Mouse (Mus musculus) liver, adult 2 months (tissue): ENCODE measurements at regions not wholly inside any gene's neighbourhood (a gene's known extent, or its start where the extent isn't known, plus 50 kb on each side); places are given as distances from the start of the nearest gene placed in this dataset.
A peak's percentile ranks its signal among the peaks of the same experiment; 100 is the strongest.

Experiments
- DNase-seq: peaks from one replicate; pipeline ENCODE4 v3.0.0-alpha.2; 2011; ENCODE audit warnings: low read depth, low spot score; ENCODE audit errors: extremely low read depth
- H3K27ac ChIP-seq: fragments of 200-500 bp; replicated peaks from 2 replicates; pipeline ENCODE4 v1.5.1; 2012; ENCODE audit warnings: low read depth, mild to moderate bottlenecking, control low read depth, inconsistent platforms, low read length; ENCODE audit not compliant: insufficient read depth
- H3K27me3 ChIP-seq: fragments of 200-500 bp; 2 replicates; pipeline ENCODE4 v1.6.1; 2012; ENCODE audit warnings: mild to moderate bottlenecking, moderate library complexity, low read length, inconsistent platforms; ENCODE audit not compliant: control insufficient read depth, insufficient read depth
- H3K36me3 ChIP-seq: fragments of 200-500 bp; 2 replicates; pipeline ENCODE4 v1.6.1; 2012; ENCODE audit warnings: low read length, inconsistent platforms; ENCODE audit not compliant: control insufficient read depth, insufficient read depth
- H3K4me1 ChIP-seq: fragments of 200-500 bp; 2 replicates; pipeline ENCODE4 v1.6.1; 2011; ENCODE audit warnings: low read length; ENCODE audit not compliant: control insufficient read depth, insufficient read depth
- H3K4me3 ChIP-seq: fragments of 200-500 bp; 2 replicates; pipeline ENCODE4 v1.5.1; 2011; ENCODE audit warnings: low read depth, mild to moderate bottlenecking, control low read depth, low read length, moderate library complexity; ENCODE audit not compliant: insufficient read depth
- H3K79me2 ChIP-seq: fragments of 200-500 bp; 2 replicates; pipeline ENCODE4 v1.6.1; 2012; ENCODE audit warnings: inconsistent platforms, mild to moderate bottlenecking, low read length, moderate library complexity; ENCODE audit not compliant: control insufficient read depth, insufficient read depth
- H3K9ac ChIP-seq: fragments of 200-500 bp; 2 replicates; pipeline ENCODE4 v1.6.1; 2012; ENCODE audit warnings: low read depth, mild to moderate bottlenecking, control low read depth, inconsistent platforms, low read length
- CTCF ChIP-seq: fragments of 200-500 bp; IDR thresholded peaks from 2 replicates; pipeline ENCODE4 v1.5.1; 2011; ENCODE audit warnings: low read depth, low read length, control low read depth
- POLR2A ChIP-seq: fragments of 200-500 bp; IDR thresholded peaks from 2 replicates; pipeline ENCODE4 v1.6.1; 2011; ENCODE audit warnings: low read length, control low read depth; ENCODE audit not compliant: insufficient read depth; ENCODE audit errors: extremely low read depth
- WGBS: fragments of 180-500 bp; shearing (Covaris S2); methylation state at CpG from one replicate; pipeline ENCODE4 v1.1.7; 2018; 5-methylcytosine and 5-hydroxymethylcytosine counted together

DNA sequence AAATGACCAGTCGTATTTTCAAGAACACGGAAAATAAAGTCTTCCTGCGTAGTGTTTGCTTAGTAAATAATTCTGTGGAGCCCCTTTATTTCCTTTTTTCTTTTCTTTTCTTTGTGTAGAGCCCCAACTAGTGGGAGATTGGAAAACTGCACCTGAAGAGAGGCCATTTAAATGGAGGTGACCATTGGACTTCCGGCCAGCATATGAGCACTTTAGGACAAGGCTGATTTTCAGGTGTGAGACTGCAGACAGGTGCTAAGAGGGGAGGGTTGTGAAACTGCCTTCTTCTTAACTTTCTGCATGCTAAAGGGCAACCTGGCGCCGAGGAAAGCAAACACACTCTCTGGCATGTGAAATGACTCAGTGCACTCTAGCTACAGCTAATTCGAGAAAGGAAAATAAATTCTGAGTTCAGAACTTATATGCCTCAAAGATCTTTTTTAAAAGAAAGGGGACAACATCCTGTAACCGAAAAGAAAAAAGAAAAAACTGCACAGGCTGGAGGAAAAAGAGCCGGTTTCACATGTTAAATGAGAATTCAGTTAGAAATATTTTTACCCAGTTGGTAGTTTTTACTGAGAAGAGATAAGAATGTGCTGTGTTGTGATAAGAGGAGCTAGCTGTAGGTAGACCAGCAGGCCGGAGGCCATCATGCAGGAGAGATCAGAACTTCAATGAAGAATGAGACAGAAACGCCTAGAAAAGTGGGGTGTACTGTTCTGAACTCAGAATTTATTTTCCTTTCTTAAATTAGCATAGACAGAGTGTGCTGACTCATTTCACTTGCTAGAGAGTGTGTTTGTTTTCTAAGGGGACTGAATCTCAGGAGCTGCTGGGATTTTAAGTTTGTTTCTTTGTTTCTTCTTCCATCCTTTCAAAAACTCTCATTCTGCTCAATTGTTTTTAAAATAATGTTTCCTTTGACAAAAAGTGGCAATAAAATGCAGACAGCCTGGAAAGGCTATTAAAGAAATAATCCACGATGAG, 65.8 kb upstream of the Prep start:
- peaks cover 11% of the 10 kb centered on the region for H3K4me1 ChIP-seq
- no peaks in the 10 kb centered on the region for H3K79me2 ChIP-seq
- H3K27me3 ChIP-seq: no peaks in the 10 kb centered on the region
- peak overlapping the region; percentile 35; the same call in 1 of the 2 replicates for H3K4me3 ChIP-seq
- 31% methylated on average over 12 of the region's 12 CpGs for WGBS
- no peak for TF ChIP-seq POLR2A
- peak; percentile 39 for TF ChIP-seq CTCF
- DNase-seq: peak; percentile 76
- H3K27ac ChIP-seq: no peak overlapping the region
- no peak overlapping the region for H3K9ac ChIP-seq
- no peaks in the 10 kb centered on the region for H3K36me3 ChIP-seq

DNA sequence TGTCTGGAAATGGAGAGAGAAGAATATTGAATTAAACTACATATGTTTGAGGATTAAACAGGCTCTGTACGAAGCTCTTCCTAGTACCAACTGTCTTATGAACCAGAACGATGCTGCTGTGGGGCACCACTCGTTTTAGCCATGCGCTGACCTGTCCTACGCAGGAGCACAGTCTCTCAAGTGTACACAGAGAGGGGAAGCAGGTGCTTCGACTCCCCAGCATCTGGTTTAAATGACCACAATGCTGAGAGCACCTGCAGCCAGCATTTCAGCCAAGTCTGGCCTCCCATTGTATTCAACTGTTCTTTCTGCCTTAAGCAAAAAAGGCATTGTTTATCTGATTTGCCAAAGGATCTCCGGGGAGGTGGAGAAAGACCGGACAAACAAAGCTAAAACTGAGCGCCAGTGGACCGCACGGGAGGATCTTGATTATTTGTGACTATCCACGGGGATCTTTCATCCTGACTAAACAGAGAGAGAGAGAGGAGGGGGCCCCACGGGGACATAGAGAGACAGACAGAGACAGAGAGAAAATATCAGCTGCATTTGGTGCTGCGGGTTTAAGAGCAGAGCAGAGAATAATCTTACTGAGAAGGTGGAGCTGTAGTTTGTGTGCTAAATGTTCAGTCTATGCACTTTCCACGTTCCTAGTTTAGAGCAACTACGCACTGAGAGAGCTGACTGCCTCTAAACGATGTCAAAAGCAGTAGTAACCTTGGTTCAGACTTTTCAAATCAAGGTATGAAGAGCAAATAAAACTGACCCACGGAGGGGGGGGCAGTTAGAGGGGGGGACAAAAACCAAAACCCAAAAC, 66.8 kb upstream of the Prep start:
- no peak for TF ChIP-seq CTCF
- no peak for TF ChIP-seq POLR2A
- H3K9ac ChIP-seq: peak overlapping the region; percentile 16; the same call in 1 of the 2 replicates
- H3K4me1 ChIP-seq: peaks cover 11% of the 10 kb centered on the region
- H3K4me3 ChIP-seq: peak overlapping the region; percentile 35
- 16% methylated on average over 18 of the region's 18 CpGs for WGBS
- no peak overlapping the region for H3K27ac ChIP-seq
- no peaks in the 10 kb centered on the region for H3K79me2 ChIP-seq
- no peak for DNase-seq
- H3K27me3 ChIP-seq: no peaks in the 10 kb centered on the region
- no peaks in the 10 kb centered on the region for H3K36me3 ChIP-seq

DNA sequence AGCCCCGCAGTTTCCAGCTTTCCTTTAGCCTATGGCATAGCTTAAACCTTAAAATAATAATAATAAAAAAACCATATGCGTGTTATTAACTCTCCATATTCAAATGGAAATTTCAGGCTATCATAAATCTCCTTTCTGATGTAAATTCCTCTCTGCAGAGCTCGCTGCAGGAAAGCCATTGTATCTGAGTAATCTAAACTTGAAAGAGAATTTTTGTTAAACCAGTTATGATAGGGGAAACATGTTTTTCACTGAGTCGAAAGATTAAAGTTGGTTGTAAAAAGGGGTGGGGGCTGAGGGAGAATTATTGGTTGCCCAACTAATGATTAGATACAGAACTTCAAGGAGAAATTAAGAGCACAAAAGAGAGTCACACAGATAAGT, 69.1 kb upstream of the Prep start:
- Histone ChIP-seq H3K4me3 (no peak overlapping the region), H3K27ac (no peak overlapping the region), H3K36me3 (no peaks in the 10 kb centered on the region), H3K79me2 (no peaks in the 10 kb centered on the region), H3K4me1 (peaks cover 6% of the 10 kb centered on the region), H3K27me3 (no peaks in the 10 kb centered on the region), H3K9ac (no peak overlapping the region)
- DNase-seq: no peak
- TF ChIP-seq CTCF (no peak), POLR2A (no peak)
- 44% methylated on average over 4 of the region's 4 CpGs for WGBS

DNA sequence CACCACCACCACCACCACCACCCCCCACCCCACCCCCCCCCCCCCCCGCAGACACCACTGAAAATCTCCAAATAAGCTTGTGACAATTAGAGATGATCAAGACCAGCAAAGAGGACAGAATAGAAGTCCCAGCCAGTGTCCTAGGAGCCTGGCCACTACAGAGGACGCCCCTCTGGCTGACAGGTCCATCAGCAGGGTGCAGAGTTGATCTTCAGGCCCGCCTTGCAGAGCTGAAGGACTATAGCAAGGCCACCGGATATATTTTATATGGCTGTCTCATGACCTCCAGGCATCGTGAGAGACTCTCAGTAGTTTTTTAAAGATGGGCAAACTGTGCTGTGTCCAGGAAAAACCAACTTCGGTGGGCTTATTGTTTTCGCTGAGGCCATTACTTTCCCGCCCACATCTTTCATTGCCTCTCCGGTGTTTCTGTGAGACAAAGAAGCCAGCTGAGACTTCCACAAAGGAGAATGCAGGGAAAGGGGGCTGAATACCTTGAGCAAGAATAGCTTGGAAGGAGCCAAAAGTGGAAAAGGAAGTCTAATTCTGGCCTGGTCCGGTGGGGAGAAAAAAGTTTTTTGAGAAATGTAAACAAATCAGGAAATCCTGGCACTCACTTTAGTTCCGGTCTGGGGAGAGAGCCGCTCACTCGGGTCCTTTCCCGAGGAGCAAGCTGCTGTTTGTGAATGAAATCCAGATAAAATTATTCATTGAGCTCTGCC, 69.7 kb upstream of the Prep start:
- H3K27me3 ChIP-seq: no peaks in the 10 kb centered on the region
- H3K4me3 ChIP-seq: no peak overlapping the region
- DNase-seq: no peak
- H3K36me3 ChIP-seq: no peaks in the 10 kb centered on the region
- H3K9ac ChIP-seq: no peak overlapping the region
- peaks cover 6% of the 10 kb centered on the region for H3K4me1 ChIP-seq
- no peaks in the 10 kb centered on the region for H3K79me2 ChIP-seq
- TF ChIP-seq CTCF (no peak), POLR2A (no peak)
- H3K27ac ChIP-seq: no peak overlapping the region
- 38% methylated on average over 14 of the region's 14 CpGs for WGBS

DNA sequence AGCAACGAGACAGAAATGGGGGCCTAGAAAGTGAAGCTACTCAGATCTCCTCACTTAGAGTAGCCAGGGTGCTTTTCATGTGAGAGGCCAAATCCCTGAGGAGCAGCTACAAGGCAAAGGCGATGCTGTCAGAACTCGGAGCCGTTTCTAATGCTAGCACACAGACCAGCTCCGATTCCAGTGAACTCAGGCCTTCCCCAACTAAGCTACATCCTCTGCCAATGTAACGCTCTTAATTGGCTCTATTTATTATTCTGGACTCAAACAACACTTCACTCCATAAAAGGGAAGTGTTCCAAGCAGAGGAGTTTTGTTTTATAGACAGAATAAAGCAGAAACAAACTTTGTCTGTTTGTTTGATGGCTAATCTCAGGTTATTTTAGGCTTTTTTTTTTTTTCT, 71.2 kb upstream of the Prep start:
- H3K27me3 ChIP-seq: no peaks in the 10 kb centered on the region
- 88% methylated on average over 6 of the region's 6 CpGs for WGBS
- no peak overlapping the region for H3K9ac ChIP-seq
- no peaks in the 10 kb centered on the region for H3K36me3 ChIP-seq
- DNase-seq: no peak
- TF ChIP-seq POLR2A: no peak
- no peak for TF ChIP-seq CTCF
- no peak overlapping the region for H3K4me3 ChIP-seq
- H3K27ac ChIP-seq: no peak overlapping the region
- H3K79me2 ChIP-seq: no peaks in the 10 kb centered on the region
- H3K4me1 ChIP-seq: 0 out of 2 replicates have a peak, but pooled peaks cover 4% of the 10 kb centered on the region
